Mouse (Mus musculus) small intestine, adult 2 months (tissue): ENCODE measurements around the gene Hcfc1r1. TPM values are rescaled to one million over a fixed set of nuclear protein-coding genes. Genes with fewer than 3 reads are reported as not detected.

Experiments used
- H3K27ac ChIP-seq: fragments of 200-500 bp; 2 replicates; pipeline ENCODE4 v1.5.1; 2012; ENCODE audit warnings: low read depth, low read length, control low read depth, inconsistent platforms; ENCODE audit not compliant: insufficient read depth
- H3K27me3 ChIP-seq: fragments of 200-500 bp; 2 replicates; pipeline ENCODE4 v1.6.1; 2012; ENCODE audit warnings: mild to moderate bottlenecking, moderate library complexity, low read length, inconsistent platforms; ENCODE audit not compliant: control insufficient read depth, insufficient read depth
- H3K36me3 ChIP-seq: fragments of 200-500 bp; 2 replicates; pipeline ENCODE4 v1.6.1; 2012; ENCODE audit warnings: mild to moderate bottlenecking, low read length, control low read depth, inconsistent platforms; ENCODE audit not compliant: control insufficient read depth, insufficient read depth
- H3K4me1 ChIP-seq: fragments of 200-500 bp; 2 replicates; pipeline ENCODE4 v1.6.1; 2012; ENCODE audit warnings: low read length, inconsistent platforms, mixed read lengths; ENCODE audit not compliant: control insufficient read depth, insufficient read depth, insufficient read length
- H3K4me3 ChIP-seq: fragments of 200-500 bp; 2 replicates; pipeline ENCODE4 v1.5.1; 2012; ENCODE audit warnings: low read depth, mild to moderate bottlenecking, control low read depth, inconsistent platforms, low read length, moderate library complexity
- CTCF ChIP-seq: fragments of 200-500 bp; IDR thresholded peaks from 2 replicates; pipeline ENCODE4 v1.5.1; 2012; ENCODE audit warnings: low read depth, mild to moderate bottlenecking, control low read depth, inconsistent platforms, low read length, moderate library complexity, mixed read lengths; ENCODE audit not compliant: insufficient replicate concordance, insufficient read length; ENCODE audit errors: extremely low read depth
- POLR2A ChIP-seq: fragments of 200-500 bp; IDR thresholded peaks from 2 replicates; pipeline ENCODE4 v1.6.1; 2012; ENCODE audit warnings: low read depth, mild to moderate bottlenecking, control low read depth, inconsistent platforms, low read length, moderate library complexity
- WGBS: fragments of 180-500 bp; shearing (Covaris S2); methylation state at CpG from one replicate; pipeline ENCODE4 v1.1.7; 2018; 5-methylcytosine and 5-hydroxymethylcytosine counted together
- polyA plus RNA-seq: library from polyadenylated mRNA; depleted of rRNA; stranded (reverse); fragments of >200 nt; gene quantifications from 2 replicates; pipeline ENCODE4 v1.2.3, GENCODE M21; 2012

The Hcfc1r1 gene
- polyA plus RNA-seq, 1 experiment, result 251 TPM

- H3K36me3 ChIP-seq, result no peaks in the 10 kb centered on the region
- TF ChIP-seq CTCF (no peak), POLR2A (no peak)
- H3K4me1 ChIP-seq, result peaks cover 11% of the 10 kb centered on the region
- peak overlapping the region; percentile 14; the same call in 1 of the 2 replicates for H3K27ac ChIP-seq
- WGBS, result 34% methylated on average over 5 of the region's 5 CpGs
- no peak overlapping the region for H3K4me3 ChIP-seq
- H3K27me3 ChIP-seq, result peaks cover 15% of the 10 kb centered on the region
Observed at GRCm38 (mm10) chr17:23675127-23675526, 1.7 kb downstream of the Hcfc1r1 start.

- H3K27me3 ChIP-seq, result peaks cover 15% of the 10 kb centered on the region
- H3K36me3 ChIP-seq, result no peaks in the 10 kb centered on the region
- H3K4me3 ChIP-seq, result peak overlapping the region; percentile 84
- peaks cover 11% of the 10 kb centered on the region for H3K4me1 ChIP-seq
- 17% methylated on average over 15 of the region's 15 CpGs for WGBS
- H3K27ac ChIP-seq, result 0 out of 2 replicates have a peak overlapping the region, but pooled peaks have one; percentile 14
- TF ChIP-seq POLR2A (no peak), CTCF (no peak)
Observed at GRCm38 (mm10) chr17:23675564-23676281, 2.3 kb downstream of the Hcfc1r1 start.

GRCm38 (mm10) chr17:23676473-23677031, 3.2 kb downstream of the Hcfc1r1 start:
- H3K27ac ChIP-seq, result peak overlapping the region; percentile 36; the same call in 1 of the 2 replicates
- no peak for TF ChIP-seq CTCF
- 0 out of 2 replicates have a peak, but pooled peaks have one; percentile 3 for TF ChIP-seq POLR2A
- peaks cover 11% of the 10 kb centered on the region for H3K4me1 ChIP-seq
- peaks cover 15% of the 10 kb centered on the region for H3K27me3 ChIP-seq
- no peaks in the 10 kb centered on the region for H3K36me3 ChIP-seq
- 1% methylated on average over 37 of the region's 37 CpGs for WGBS
- peak overlapping the region; percentile 84 for H3K4me3 ChIP-seq

GRCm38 (mm10) chr17:23677236-23677679, 3.9 kb downstream of the Hcfc1r1 start, which contains the start of gene Tnfrsf12a:
TSS of gene Tnfrsf12a (minus strand) at chr17:23677468.
- H3K27ac ChIP-seq, result peak within 1 kb of the TSS; percentile 36; the same call in 1 of the 2 replicates
- peak within 1 kb of the TSS; percentile 84 for H3K4me3 ChIP-seq
- no peaks in the 10 kb centered on the region for H3K36me3 ChIP-seq
- TF ChIP-seq POLR2A (peak; percentile 90), CTCF (no peak)
- under 1% methylated on average over 34 of the region's 34 CpGs for WGBS
- H3K27me3 ChIP-seq, result peaks cover 15% of the 10 kb centered on the region
- peaks cover 11% of the 10 kb centered on the region for H3K4me1 ChIP-seq

GRCm38 (mm10) chr17:23679127-23679835, 5.9 kb downstream of the Hcfc1r1 start, which contains the start of gene Cldn6:
TSS of gene Cldn6 (plus strand) at chr17:23679249.
- H3K4me1 ChIP-seq, result peaks cover 11% of the 10 kb centered on the region
- H3K27ac ChIP-seq, result no peak within 1 kb of the TSS
- no peak within 1 kb of the TSS for H3K4me3 ChIP-seq
- no peaks in the 10 kb centered on the region for H3K36me3 ChIP-seq
- WGBS, result 13% methylated on average over 38 of the region's 38 CpGs
- peaks cover 15% of the 10 kb centered on the region for H3K27me3 ChIP-seq
- TF ChIP-seq POLR2A, result no peak
- TF ChIP-seq CTCF, result no peak

- peaks cover 15% of the 10 kb centered on the region for H3K27me3 ChIP-seq
- H3K36me3 ChIP-seq, result no peaks in the 10 kb centered on the region
- H3K4me3 ChIP-seq, result no peak overlapping the region
- H3K27ac ChIP-seq, result no peak overlapping the region
- peaks cover 10% of the 10 kb centered on the region for H3K4me1 ChIP-seq
- TF ChIP-seq POLR2A (no peak), CTCF (no peak)
- WGBS, result 81% methylated on average over 9 of the region's 9 CpGs
Observed at GRCm38 (mm10) chr17:23680336-23680735, 6.9 kb downstream of the Hcfc1r1 start.
